Mouse (Mus musculus) olfactory bulb, adult 2 months (tissue): ENCODE results near the gene Cecr2. TPM values are rescaled to one million over a fixed set of nuclear protein-coding genes. Genes with fewer than 3 reads are reported as not detected.

ENCODE experiments used
- H3K27ac ChIP-seq: fragments of 200-500 bp; 2 replicates; pipeline ENCODE4 v1.5.1; 2012; ENCODE audit warnings: low read depth, low read length; ENCODE audit not compliant: insufficient read depth
- H3K4me1 ChIP-seq: fragments of 200-500 bp; 2 replicates; pipeline ENCODE4 v1.6.1; 2012; ENCODE audit warnings: low read length; ENCODE audit not compliant: control insufficient read depth, insufficient read depth
- H3K4me3 ChIP-seq: fragments of 200-500 bp; 2 replicates; pipeline ENCODE4 v1.5.1; 2012; ENCODE audit warnings: mild to moderate bottlenecking, low read depth, low read length, moderate library complexity; ENCODE audit not compliant: insufficient read depth
- CTCF ChIP-seq: fragments of 200-500 bp; IDR thresholded peaks from 2 replicates; pipeline ENCODE4 v1.5.1; 2012; ENCODE audit warnings: low read depth, mild to moderate bottlenecking, low read length, moderate library complexity; ENCODE audit not compliant: insufficient read depth
- POLR2A ChIP-seq: fragments of 200-500 bp; IDR thresholded peaks from 2 replicates; pipeline ENCODE4 v1.6.1; 2012; ENCODE audit warnings: mild to moderate bottlenecking, low read depth, low read length, moderate library complexity; ENCODE audit not compliant: insufficient read depth
- WGBS: fragments of 180-500 bp; shearing (Covaris S2); methylation state at CpG from one replicate; pipeline ENCODE4 v1.1.7; 2018; 5-methylcytosine and 5-hydroxymethylcytosine counted together
- polyA plus RNA-seq: library from polyadenylated mRNA; stranded (reverse); fragments of >200 nt; gene quantifications from 2 replicates; pipeline ENCODE4 v1.2.4, GENCODE M21; 2012; ENCODE audit warnings: low replicate concordance; ENCODE audit not compliant: missing spikeins, insufficient read depth, insufficient read length

Cecr2 gene
- polyA plus RNA-seq, 1 experiment, result not detected

DNA sequence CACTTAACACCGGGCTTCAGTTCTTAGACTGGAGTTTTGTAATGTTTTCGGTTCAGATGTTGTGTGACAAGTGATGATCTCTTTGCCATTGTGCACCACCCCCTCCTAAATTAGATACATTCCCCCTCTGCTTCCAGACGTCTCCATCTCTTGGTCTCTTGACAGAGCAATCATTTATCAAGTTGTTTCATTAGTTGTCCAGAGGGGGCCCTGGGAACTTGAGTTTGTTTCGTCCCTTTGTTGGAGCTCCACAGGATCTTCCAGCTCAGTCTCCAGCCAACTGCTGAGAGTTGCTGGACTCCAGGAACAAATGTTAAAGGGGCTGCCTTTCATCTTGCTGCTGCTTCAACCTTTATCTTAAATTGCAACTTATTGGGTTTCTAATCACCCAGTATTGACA lies 34.1 kb downstream of the Cecr2 start:
- TF ChIP-seq POLR2A, result no peak
- no peak overlapping the region for H3K27ac ChIP-seq
- WGBS, result 51% methylated on average over 4 of the region's 4 CpGs
- H3K4me3 ChIP-seq, result no peak overlapping the region
- H3K4me1 ChIP-seq, result no peaks in the 10 kb centered on the region

DNA sequence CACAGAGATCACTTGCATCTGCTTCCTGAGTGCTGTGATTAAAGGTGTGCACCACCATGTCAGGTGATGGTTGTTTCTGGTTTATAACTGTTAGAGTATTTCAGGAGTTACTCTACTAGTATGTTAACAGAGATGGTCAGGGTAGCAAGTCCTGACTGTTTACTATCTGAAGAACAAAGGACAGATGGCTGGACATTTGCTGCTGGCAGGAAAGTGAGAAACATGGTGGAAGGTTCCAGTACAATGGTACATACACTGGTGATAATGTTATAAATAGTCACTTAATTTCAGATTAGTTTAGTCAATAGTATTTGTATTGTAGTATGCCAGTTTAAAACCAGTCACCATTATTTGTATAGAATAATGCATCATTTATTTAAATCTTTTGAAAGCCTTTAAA lies 38.2 kb downstream of the Cecr2 start:
- Histone ChIP-seq H3K4me3 (no peak overlapping the region), H3K27ac (no peak overlapping the region), H3K4me1 (no peaks in the 10 kb centered on the region)
- TF ChIP-seq CTCF (no peak), POLR2A (no peak)

DNA sequence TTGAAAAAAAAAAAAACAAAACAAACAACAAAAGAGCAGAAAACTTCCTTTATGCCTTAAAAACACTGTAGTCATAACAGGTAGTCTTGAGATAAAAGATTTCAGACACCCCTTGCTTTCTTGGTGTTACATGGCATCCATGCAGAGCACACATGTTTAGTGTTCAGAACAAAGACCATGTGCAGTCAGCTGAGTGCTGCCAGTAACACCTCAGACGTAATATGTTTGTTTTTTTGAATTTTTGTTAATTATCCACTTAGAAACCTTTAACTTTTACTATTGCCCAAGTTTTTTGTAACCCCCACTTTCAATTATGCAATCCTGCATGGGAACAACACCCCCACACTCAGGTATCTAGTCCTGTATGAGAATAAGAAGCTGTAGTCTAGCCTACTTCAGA lies 42.6 kb downstream of the Cecr2 start:
- H3K4me1 ChIP-seq, result no peaks in the 10 kb centered on the region
- no peak for TF ChIP-seq CTCF
- no peak for TF ChIP-seq POLR2A
- H3K4me3 ChIP-seq, result no peak overlapping the region
- 70% methylated on average over 1 of the region's 1 CpGs for WGBS
- H3K27ac ChIP-seq, result no peak overlapping the region

DNA sequence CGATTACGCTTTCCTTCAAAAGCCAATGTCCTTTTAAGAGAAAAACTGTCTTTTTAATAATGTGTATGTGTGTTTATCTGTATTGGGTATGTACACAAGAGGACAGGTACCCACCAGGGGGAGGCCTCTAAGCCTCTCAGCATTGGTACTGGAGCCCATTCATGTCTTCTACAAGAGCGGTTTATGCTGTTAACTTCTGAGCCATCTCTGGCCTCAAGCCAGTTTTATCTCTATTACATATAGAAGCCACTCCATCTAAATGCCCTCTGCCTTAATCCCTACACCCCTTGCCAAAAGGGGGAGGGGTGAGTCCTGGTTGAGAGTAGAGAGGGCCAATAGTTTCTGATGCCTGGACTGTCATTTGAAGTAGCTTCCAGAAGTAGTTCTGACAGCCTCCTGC lies 48.6 kb downstream of the Cecr2 start:
- no peak for TF ChIP-seq POLR2A
- no peak for TF ChIP-seq CTCF
- Histone ChIP-seq H3K4me1 (peaks cover 3% of the 10 kb centered on the region), H3K27ac (no peak overlapping the region), H3K4me3 (no peak overlapping the region)
- 80% methylated on average over 3 of the region's 3 CpGs for WGBS

DNA sequence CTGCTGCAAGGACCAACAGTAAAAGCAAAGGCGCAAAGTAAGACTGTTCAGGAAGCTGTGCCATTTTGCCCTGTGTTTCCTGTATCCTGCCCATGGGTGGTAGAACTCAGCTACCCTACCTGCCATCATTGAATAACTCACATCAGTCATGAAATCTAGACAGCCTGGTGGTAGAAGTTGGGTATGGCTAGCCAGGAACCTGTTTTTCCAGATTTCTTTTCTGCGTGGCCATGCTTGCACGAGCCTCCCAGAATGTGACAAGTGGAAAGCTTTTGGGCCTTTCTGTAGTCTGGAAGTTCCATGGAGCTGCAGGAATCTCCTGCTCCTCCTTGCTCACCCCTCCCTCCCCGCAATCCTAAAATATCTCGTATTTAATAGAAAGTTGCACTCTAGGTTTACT lies 49.1 kb downstream of the Cecr2 start:
- Histone ChIP-seq H3K27ac (peak overlapping the region; percentile 37; the same call in 1 of the 2 replicates), H3K4me3 (no peak overlapping the region), H3K4me1 (peaks cover 3% of the 10 kb centered on the region)
- TF ChIP-seq POLR2A, result no peak
- TF ChIP-seq CTCF, result no peak
- WGBS, result 79% methylated on average over 5 of the region's 5 CpGs

DNA sequence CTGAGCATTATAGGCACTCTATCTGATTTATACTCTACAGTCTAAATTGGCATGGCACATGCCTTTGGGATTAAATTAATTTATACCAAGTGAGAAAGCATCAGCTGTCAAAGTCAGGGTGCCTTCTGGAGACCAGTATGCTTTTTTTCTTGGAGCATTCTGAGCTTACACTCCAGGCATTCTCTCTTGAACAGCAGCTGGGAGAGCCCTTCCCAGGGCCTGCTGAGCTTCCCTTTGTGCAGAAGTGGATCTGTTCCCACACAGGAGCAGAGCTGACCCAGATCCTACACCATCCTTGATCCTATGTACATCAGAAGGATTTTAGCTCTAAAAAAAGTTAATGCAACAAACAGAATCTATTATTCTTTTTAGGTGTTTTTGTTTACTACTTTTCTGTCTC lies 49.7 kb downstream of the Cecr2 start:
- TF ChIP-seq POLR2A (no peak), CTCF (no peak)
- no peak overlapping the region for H3K4me3 ChIP-seq
- H3K27ac ChIP-seq, result no peak overlapping the region
- peaks cover 3% of the 10 kb centered on the region for H3K4me1 ChIP-seq

DNA sequence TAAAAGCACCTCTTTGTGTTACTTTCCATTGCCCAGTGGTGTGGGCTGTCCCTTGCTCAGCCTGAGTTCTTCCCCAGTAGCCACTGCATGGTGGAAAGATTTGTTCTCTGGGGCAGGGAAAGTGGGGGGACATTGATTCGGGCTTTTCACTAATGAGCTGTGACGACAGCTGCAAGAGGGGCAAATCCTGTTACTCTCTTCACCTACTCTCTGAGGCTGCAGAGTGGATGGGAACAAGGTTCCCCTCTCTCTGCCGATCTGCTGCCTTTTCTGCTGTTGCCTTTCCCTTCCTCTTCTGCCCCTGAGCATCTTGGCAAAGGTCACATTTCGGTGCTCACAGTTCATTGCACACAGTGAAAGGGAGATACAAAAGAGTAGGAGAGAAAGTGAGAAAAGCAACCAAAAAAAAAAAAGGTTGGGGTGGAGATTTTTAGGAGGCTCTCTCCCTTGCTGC lies 50.4 kb downstream of the Cecr2 start:
- TF ChIP-seq POLR2A (no peak), CTCF (no peak)
- Histone ChIP-seq H3K4me3 (no peak overlapping the region), H3K27ac (peak overlapping the region; percentile 26; the same call in 1 of the 2 replicates), H3K4me1 (peaks cover 3% of the 10 kb centered on the region)
- WGBS, result 29% methylated on average over 4 of the region's 4 CpGs

DNA sequence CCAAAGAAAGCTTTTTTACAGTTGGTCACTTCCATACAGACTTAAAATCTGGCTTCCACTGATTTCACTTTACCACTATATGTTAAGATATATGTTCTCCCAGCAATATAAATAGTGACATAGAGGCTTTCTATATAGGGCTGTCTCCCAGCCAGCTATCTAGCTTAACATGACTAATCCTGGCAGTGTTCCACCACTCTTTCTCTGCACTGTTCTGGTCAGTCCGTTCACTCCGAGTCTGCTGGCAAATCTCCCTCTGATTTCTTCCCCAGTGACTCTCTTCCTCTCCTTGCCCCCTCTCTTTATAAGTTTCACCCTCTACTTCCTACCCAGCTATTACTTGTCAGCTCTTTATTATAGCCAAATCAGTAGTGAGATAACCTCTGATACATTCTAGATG lies 59.8 kb downstream of the Cecr2 start:
- TF ChIP-seq POLR2A (no peak), CTCF (no peak)
- 24% methylated on average over 2 of the region's 2 CpGs for WGBS
- no peaks in the 10 kb centered on the region for H3K4me1 ChIP-seq

DNA sequence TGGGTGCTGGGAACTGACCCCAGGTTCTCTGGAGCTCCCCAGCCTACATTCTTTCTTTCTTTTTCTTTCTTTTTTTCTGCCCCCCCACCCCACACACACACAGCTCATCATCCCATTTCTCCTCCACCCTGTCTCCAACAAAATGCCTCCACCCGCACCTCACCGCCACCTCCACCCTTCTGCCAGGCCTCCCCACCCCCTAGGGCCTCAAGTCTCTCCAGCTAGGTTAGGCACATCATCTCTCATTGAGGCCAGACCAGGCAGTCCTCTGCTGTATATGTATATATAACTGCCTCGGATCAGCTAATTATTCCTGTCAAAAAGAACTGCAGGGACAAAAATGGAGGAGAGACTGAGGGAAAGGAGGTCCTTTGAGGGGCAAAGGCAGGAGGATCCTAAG lies 69.8 kb downstream of the Cecr2 start:
- WGBS, result 86% methylated on average over 3 of the region's 3 CpGs
- TF ChIP-seq CTCF (no peak), POLR2A (no peak)
- no peaks in the 10 kb centered on the region for H3K4me1 ChIP-seq
- no peak overlapping the region for H3K4me3 ChIP-seq
- H3K27ac ChIP-seq, result no peak overlapping the region

More for the DNA sequence above, 59.8 kb downstream of the Cecr2 start:
- Histone ChIP-seq H3K27ac (no peak overlapping the region), H3K4me3 (no peak overlapping the region)

DNA sequence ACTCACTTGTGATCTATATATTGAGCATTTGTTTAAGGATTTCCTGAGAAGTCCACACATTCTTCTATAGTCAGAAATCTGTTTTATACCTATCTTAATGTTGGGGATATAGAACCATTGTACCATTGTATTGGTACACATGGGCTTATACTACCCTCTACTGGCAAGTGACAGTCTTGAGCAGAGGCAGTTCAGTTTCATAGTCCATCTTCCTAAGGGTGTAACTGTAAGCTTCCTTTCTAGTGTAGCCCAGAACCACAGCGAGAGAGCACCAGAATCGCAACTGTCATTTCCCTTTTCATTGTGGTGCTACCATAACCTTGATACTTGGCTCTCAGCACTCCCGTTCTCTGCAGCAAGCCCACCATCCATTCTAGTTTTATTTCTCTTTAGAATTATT lies 70.4 kb downstream of the Cecr2 start:
- Histone ChIP-seq H3K4me3 (no peak overlapping the region), H3K27ac (no peak overlapping the region), H3K4me1 (no peaks in the 10 kb centered on the region)
- TF ChIP-seq POLR2A (no peak), CTCF (no peak)
- WGBS, result 56% methylated on average over 3 of the region's 3 CpGs
